Mouse (Mus musculus) heart, embryonic 15.5 days (tissue): Measurements from ENCODE around the gene N4bp2. TPM values are rescaled to one million over a fixed set of nuclear protein-coding genes. Genes with fewer than 3 reads are reported as not detected.

Experiments
- polyA plus RNA-seq: library from polyadenylated mRNA; unstranded; fragments of >200 nt; fragmentation: Nextera tagmentation; extraction: Ambion mirVana; gene quantifications from 2 replicates; pipeline ENCODE4 v1.2.1, GENCODE M21; 2015

N4bp2 gene
- polyA plus RNA-seq, 1 experiment from 2014 or later: 12.9 TPM

Other genes with a start within 250 kb of the N4bp2 start
- gene Smim14, start 226.3 kb upstream of the N4bp2 start, polyA plus RNA-seq: 112 and 113 TPM in 2 replicates
- 121 and 129 TPM in 2 replicates for gene Ube2k, start 226.3 kb upstream of the N4bp2 start, polyA plus RNA-seq
- gene Pds5a, start 65.2 kb upstream of the N4bp2 start, polyA plus RNA-seq: 30.5 and 36.8 TPM in 2 replicates
- gene Rhoh, start 97.7 kb downstream of the N4bp2 start, polyA plus RNA-seq: 1.2 and 7.7 TPM in 2 replicates
- 0.21 and 2.5 TPM in 2 replicates for gene Chrna9, start 171.4 kb downstream of the N4bp2 start, polyA plus RNA-seq
- gene 9130230L23Rik, start 240.8 kb downstream of the N4bp2 start, polyA plus RNA-seq: 0.13 and 0.60 TPM in 2 replicates